Mouse (Mus musculus): Measurements from ENCODE around the gene Mical3. TPM values are rescaled to one million over a fixed set of nuclear protein-coding genes. Genes with fewer than 3 reads are reported as not detected.

The Mical3 gene
- total RNA-seq, 2 experiments from 2014 or later, result 127 to 141 TPM

DNA sequence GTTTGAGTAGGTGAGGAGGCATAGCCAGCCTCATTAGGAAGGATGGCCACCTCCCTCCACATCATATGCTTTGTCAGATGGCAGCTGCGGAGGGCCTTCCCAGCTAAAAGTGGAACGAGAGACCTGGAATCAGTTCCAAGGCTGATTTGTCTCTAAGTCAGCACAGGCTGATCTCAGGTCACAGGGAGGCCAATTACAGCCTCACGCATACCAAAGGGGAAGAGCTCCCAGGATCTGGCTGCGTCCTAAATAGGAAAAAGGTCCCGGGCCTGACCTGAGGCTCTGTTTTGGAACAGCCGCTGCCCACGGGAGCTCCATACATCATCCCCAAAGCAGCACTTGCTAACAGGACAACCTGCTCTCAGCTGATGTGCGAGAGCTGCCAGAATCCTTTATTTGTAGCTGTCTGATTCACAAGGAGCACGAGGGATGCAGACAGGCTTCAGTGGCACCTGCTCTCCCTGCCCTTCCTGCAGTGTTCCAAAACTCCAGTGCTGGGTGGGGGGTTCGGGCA lies 143.2 kb downstream of the Mical3 start:
- TF ChIP-seq CTCF (IDR thresholded peaks at IDR 0.05), result no peak
- H3K4me3 ChIP-seq, result no peak overlapping the region
- intact Hi-C loops (cut with DNase I), result no loop called here
- peak overlapping the region; percentile 53 for H3K27ac ChIP-seq
- DNase-seq (ENCODE audit: extremely low spot score in 1 of 2, low spot score in 2 of 2), result peak in 1 of 2 experiments; percentile 43

DNA sequence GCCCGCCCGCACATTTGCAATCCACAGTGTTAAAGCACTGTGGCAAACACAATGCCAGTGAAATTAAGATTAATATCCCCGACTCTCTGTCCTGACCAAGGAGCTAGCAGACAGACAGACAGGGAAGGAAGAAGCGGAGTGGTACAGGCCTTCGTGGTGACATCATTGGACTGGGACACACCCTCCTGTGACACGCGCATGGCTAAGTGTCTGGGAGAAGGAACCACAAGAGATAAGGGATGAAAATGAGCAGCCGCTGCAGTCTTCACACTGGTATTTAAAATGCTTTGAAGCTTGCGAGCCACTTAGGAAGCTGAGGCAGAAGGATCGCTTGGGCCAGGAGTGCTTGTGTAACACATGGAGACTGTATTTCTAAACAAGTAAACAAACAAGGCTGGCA lies 143.6 kb downstream of the Mical3 start:
- no peak for DNase-seq (ENCODE audit: extremely low spot score in 1 of 2, low spot score in 2 of 2)
- H3K4me3 ChIP-seq, result no peak overlapping the region
- TF ChIP-seq CTCF (IDR thresholded peaks at IDR 0.05), result no peak
- H3K27ac ChIP-seq, result peak overlapping the region; percentile 53
- intact Hi-C loops (cut with DNase I), result no loop called here

DNA sequence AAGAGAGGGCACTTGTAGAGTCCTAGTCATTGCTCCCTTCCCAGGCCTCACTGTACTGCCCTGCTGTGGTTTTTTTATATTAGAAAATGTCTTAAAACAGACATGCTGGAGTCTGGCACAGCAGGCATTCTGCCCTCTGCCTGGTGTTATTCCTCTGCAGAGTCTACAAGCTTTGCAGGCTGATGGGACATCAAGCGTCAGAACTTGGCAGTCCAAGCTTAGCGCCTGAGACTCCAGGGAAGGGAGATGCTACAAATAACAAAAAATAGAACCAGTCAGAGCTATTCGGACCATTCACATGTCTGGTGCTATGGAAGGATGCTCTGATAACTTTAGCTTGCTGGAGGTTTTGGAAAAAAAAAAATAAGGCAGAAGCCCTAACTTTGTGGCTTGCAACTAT lies 144.6 kb downstream of the Mical3 start:
- TF ChIP-seq CTCF (IDR thresholded peaks at IDR 0.05), result no peak
- H3K4me3 ChIP-seq, result no peak overlapping the region
- no peak for DNase-seq (ENCODE audit: extremely low spot score in 1 of 2, low spot score in 2 of 2)
- intact Hi-C loops (cut with DNase I), result no loop called here
- no peak overlapping the region; the same call in 1 of the 2 replicates for H3K27ac ChIP-seq

DNA sequence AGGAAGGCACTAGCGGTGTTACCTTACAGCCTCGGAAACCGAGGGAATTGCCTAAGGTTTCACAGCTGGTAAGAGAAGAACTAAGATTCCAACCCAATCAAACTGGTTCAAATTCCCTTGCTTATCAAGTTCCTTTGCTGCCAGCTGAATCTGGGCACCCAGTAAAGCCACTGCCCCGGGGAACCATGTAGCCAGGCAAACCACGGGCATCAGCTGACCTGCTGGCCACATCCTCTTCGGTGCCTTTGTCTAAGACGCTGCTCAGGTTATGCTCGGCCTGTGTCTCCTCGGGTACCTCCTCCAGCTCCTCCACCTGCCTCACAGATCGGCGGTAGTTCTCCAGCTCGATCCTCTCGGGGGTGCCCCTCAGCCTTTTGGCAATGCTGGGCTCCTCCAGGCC lies 148.5 kb downstream of the Mical3 start:
- no peak overlapping the region for H3K4me3 ChIP-seq
- TF ChIP-seq CTCF (IDR thresholded peaks at IDR 0.05), result no peak
- intact Hi-C loops (cut with DNase I), result no loop called here
- H3K27ac ChIP-seq, result no peak overlapping the region
- no peak for DNase-seq (ENCODE audit: extremely low spot score in 1 of 2, low spot score in 2 of 2)

DNA sequence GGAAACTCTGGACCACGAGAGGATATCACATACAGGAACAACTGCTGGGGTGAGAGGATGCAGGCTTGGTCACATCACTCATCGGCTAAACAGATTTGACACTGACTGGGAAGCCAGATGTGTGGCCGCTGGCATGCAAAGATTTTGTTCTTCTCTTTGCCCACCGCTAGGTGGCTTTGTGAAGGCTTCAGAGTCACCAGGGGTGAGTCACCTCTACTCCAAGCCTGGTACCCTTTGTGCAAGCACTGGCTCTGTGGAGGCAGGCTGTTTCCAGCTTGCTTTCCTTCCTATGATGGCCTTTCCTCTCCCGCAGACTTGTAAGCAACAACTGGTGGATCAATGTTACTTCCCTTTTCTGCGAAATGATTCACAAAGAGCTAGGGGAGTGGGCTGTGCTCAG lies 149.3 kb downstream of the Mical3 start:
- DNase-seq (ENCODE audit: extremely low spot score in 1 of 2, low spot score in 2 of 2), result no peak
- intact Hi-C loops (cut with DNase I), result no loop called here
- Histone ChIP-seq H3K27ac (no peak overlapping the region), H3K4me3 (no peak overlapping the region)
- peak; percentile 43 for TF ChIP-seq CTCF (IDR thresholded peaks at IDR 0.05)

DNA sequence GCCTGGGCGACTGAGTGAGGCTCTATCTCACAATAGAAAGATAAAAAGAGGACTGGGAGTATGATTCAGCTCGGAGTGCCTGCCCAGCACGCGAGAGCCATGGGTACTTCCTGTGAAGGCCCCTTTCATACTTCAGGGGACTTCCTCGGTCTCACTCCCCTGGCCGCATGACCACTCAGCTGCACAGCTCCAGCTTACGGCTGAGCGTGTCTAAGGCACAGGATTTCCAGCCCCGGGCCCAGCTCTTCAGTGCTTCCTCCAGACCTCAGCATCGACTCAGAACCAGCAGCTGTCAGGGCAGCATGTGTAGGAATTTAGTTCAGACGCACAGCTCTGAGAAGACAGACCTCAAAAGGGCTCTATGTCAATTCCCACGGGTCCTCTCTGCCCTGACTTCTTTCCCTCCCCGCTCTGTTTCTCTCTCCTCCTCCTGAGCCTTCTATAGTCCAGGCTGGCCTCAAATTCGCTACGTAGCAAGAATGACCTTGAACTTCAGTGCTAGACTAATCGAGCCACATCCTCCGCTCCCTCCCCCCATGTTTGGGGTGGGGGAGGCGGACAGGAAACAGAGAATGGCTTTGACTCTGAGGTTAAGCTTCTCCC lies 152.7 kb downstream of the Mical3 start:
- Histone ChIP-seq H3K4me3 (no peak overlapping the region), H3K27ac (peak overlapping the region; percentile 36)
- no peak for DNase-seq (ENCODE audit: extremely low spot score in 1 of 2, low spot score in 2 of 2)
- TF ChIP-seq CTCF (IDR thresholded peaks at IDR 0.05), result no peak
- intact Hi-C loops (cut with DNase I), result no loop called here

GRCm38 (mm10) chr6:120976991-120977390 lies 153.8 kb downstream of the Mical3 start:
- no peak overlapping the region for H3K27ac ChIP-seq
- no peak overlapping the region for H3K4me3 ChIP-seq
- no peak for TF ChIP-seq CTCF (IDR thresholded peaks at IDR 0.05)
- intact Hi-C loops (cut with DNase I), result no loop called here
- no peak for DNase-seq (ENCODE audit: extremely low spot score in 1 of 2, low spot score in 2 of 2)

GRCm38 (mm10) chr6:120976097-120976496 lies 154.7 kb downstream of the Mical3 start:
- TF ChIP-seq CTCF (IDR thresholded peaks at IDR 0.05), result no peak
- Histone ChIP-seq H3K27ac (no peak overlapping the region), H3K4me3 (no peak overlapping the region)
- intact Hi-C loops (cut with DNase I), result no loop called here
- no peak for DNase-seq (ENCODE audit: extremely low spot score in 1 of 2, low spot score in 2 of 2)

DNA sequence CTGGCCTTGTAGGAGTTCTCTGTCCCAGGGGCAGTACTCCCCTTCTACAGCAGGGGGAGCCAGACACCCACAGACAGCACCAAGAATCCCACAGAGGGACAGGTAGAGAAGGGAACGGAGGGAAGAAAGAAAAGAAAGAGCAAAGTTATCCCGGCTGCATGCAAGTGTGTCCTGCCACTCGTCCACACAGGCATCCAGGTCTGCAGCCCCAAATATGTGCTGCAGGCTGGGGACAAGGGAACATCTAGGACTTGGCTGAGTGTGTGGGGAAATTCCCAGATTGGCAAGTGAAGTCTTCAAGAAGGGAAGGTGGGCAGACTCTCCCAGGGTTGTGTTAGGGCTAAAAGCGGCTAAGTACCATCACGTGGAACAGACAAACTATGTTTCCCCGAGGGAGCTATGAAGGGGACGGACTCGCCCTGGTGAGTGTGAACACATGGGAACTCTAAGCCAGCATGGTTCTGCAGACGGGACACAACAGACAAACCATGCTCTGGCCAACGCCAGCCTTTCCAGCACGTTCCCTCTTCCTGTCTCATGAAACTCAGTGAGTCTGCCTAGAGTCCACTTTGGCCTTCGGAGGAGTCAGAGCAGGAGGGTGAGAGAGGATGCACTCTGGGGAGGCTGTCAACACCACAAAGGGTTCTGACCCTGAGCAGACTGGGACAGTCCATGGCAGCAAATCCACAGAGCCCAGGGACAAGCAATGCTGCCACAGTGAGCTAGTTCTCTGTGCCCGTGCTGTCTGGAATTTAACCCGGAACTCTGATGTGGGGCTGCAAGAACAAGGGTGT lies 158.8 kb downstream of the Mical3 start:
- no peak overlapping the region for H3K4me3 ChIP-seq
- intact Hi-C loops (cut with DNase I), result loop anchor here (2.0 to 5.0 kb wide), 3 partner anchors 40 to 207 kb away; partner anchors contain the start of gene Mical3
- TF ChIP-seq CTCF (IDR thresholded peaks at IDR 0.05), result peak; percentile 100
- no peak overlapping the region for H3K27ac ChIP-seq
- DNase-seq (ENCODE audit: extremely low spot score in 1 of 2, low spot score in 2 of 2), result peak; percentile 83 to 91

- intact Hi-C loops (cut with DNase I), result loop anchor here (2.0 to 5.0 kb wide), 3 partner anchors 41 to 208 kb away; partner anchors contain the start of gene Mical3
- no peak for TF ChIP-seq CTCF (IDR thresholded peaks at IDR 0.05)
- H3K27ac ChIP-seq, result no peak overlapping the region
Observed at GRCm38 (mm10) chr6:120970939-120971796, 159.6 kb downstream of the Mical3 start.

DNA sequence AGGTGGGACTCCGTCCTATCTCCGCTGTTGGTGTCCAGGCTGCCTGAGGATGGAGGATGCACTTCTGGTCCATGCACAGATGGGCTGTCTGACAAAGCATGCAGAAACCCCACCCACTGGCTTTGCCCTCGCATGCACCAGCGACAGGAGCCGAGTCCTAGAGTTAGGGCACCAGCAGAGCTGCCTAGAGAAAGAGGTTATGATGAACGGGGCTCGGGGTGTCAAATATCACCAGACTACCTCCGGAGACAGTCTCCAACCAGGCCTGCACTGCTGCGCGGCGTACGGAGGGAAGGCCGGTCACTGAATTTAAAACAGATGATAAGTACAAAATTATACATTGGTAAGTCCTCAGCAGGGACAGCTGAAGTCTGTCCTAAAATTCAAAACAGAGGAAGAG lies 165.0 kb downstream of the Mical3 start:
- no peak for DNase-seq (ENCODE audit: extremely low spot score in 1 of 2, low spot score in 2 of 2)
- TF ChIP-seq CTCF (IDR thresholded peaks at IDR 0.05), result no peak
- H3K27ac ChIP-seq, result peak overlapping the region; percentile 28; the same call in 1 of the 2 replicates
- intact Hi-C loops (cut with DNase I), result no loop called here
- H3K4me3 ChIP-seq, result no peak overlapping the region

More at GRCm38 (mm10) chr6:120970939-120971796, 159.6 kb downstream of the Mical3 start:
- no peak overlapping the region for H3K4me3 ChIP-seq
- no peak for DNase-seq (ENCODE audit: extremely low spot score in 1 of 2, low spot score in 2 of 2)
